Mouse (Mus musculus) heart, adult 2 months (tissue): ENCODE data around the gene Dtnbp1. TPM values are rescaled to one million over a fixed set of nuclear protein-coding genes. Genes with fewer than 3 reads are reported as not detected.

Source experiments
- DNase-seq, 2 experiments: peaks; one replicate each; pipeline ENCODE4 v3.0.0; 2021
- H3K27ac ChIP-seq: fragments of 200-600 bp; 2 replicates; pipeline ENCODE4 v1.8.1; 2022
- H3K27me3 ChIP-seq: fragments of 200-500 bp; 2 replicates; pipeline ENCODE4 v1.6.1; 2012; ENCODE audit warnings: mild to moderate bottlenecking, low read length, inconsistent platforms, mixed read lengths; ENCODE audit not compliant: control insufficient read depth, insufficient read depth
- H3K36me3 ChIP-seq: fragments of 200-500 bp; 2 replicates; pipeline ENCODE4 v1.6.1; 2012; ENCODE audit warnings: low read length, inconsistent platforms; ENCODE audit not compliant: control insufficient read depth, insufficient read depth
- H3K4me1 ChIP-seq: fragments of 200-500 bp; 2 replicates; pipeline ENCODE4 v1.6.1; 2011; ENCODE audit warnings: low read length; ENCODE audit not compliant: control insufficient read depth, insufficient read depth
- H3K4me3 ChIP-seq: fragments of 200-600 bp; 2 replicates; pipeline ENCODE4 v1.8.1; 2022
- H3K79me2 ChIP-seq: fragments of 200-500 bp; replicated peaks from 2 replicates; pipeline ENCODE4 v1.6.1; 2012; ENCODE audit warnings: mild to moderate bottlenecking, inconsistent platforms, low read length, moderate library complexity, mixed read lengths; ENCODE audit not compliant: control insufficient read depth, insufficient read depth
- H3K9ac ChIP-seq: fragments of 200-500 bp; 2 replicates; pipeline ENCODE4 v1.6.1; 2012; ENCODE audit warnings: low read depth, mild to moderate bottlenecking, control low read depth, inconsistent platforms, low read length, mixed read lengths
- CTCF ChIP-seq: fragments of 200-600 bp; IDR thresholded peaks from 2 replicates; pipeline ENCODE4 v1.8.1; 2022; ENCODE audit warnings: antibody characterized with exemption, mild to moderate bottlenecking, moderate library complexity
- EP300 ChIP-seq: fragments of 200-500 bp; IDR thresholded peaks from 2 replicates; pipeline ENCODE4 v1.6.1; 2011; ENCODE audit warnings: low read depth, low read length, control low read depth; ENCODE audit not compliant: insufficient read depth
- POLR2A ChIP-seq: fragments of 200-500 bp; IDR thresholded peaks from 2 replicates; pipeline ENCODE4 v1.6.1; 2011; ENCODE audit warnings: mild to moderate bottlenecking, low read depth, low read length, control low read depth; ENCODE audit not compliant: insufficient read depth
- WGBS: fragments of 180-500 bp; shearing (Covaris S2); methylation state at CpG from one replicate; pipeline ENCODE4 v1.1.7; 2018; 5-methylcytosine and 5-hydroxymethylcytosine counted together
- intact Hi-C: fragments of 180-260 bp; cut with DNase I; formaldehyde crosslinking; loops from one replicate; pipeline ENCODE4 v1.15.1; 2025
- polyA plus RNA-seq: library from polyadenylated mRNA; depleted of rRNA; stranded (reverse); fragments of >200 nt; gene quantifications from 2 replicates; pipeline ENCODE4 v1.2.3, GENCODE M21; 2012
- total RNA-seq, 2 experiments: library from RNA; stranded (reverse); gene quantifications; 2 replicates each; pipeline ENCODE4 v1.2.3; 2021

Gene Dtnbp1
- total and polyA plus RNA-seq, 3 experiments = 107 to 139 (median 122) TPM

GRCm38 (mm10) chr13:44921721-44922120, 80.2 kb downstream of the Dtnbp1 start:
- DNase-seq = no peak
- intact Hi-C loops = no loop called here
- Histone ChIP-seq H3K4me3 (no peak overlapping the region), H3K27me3 (no peaks in the 10 kb centered on the region), H3K36me3 (no peaks in the 10 kb centered on the region), H3K4me1 (no peaks in the 10 kb centered on the region), H3K79me2 (no peaks in the 10 kb centered on the region), H3K9ac (no peak overlapping the region), H3K27ac (no peak overlapping the region)
- 96% methylated on average over 5 of the region's 5 CpGs for WGBS
- TF ChIP-seq POLR2A = no peak
- no peak for TF ChIP-seq CTCF
- no peak for TF ChIP-seq EP300

- Histone ChIP-seq H3K27me3 (no peaks in the 10 kb centered on the region), H3K27ac (no peak overlapping the region), H3K79me2 (no peaks in the 10 kb centered on the region), H3K4me3 (no peak overlapping the region), H3K4me1 (no peaks in the 10 kb centered on the region), H3K9ac (no peak overlapping the region), H3K36me3 (no peaks in the 10 kb centered on the region)
- intact Hi-C loops = no loop called here
- 78% methylated on average over 10 of the region's 10 CpGs for WGBS
- TF ChIP-seq POLR2A = no peak
- TF ChIP-seq EP300 = no peak
- no peak for TF ChIP-seq CTCF
- no peak for DNase-seq
These were observed 80.9 kb downstream of the Dtnbp1 start for GRCm38 (mm10) chr13:44921095-44921494.

- WGBS = 96% methylated on average over 2 of the region's 2 CpGs
- TF ChIP-seq EP300 (no peak), POLR2A (no peak), CTCF (no peak)
- intact Hi-C loops = no loop called here
- H3K4me1 ChIP-seq = no peaks in the 10 kb centered on the region
- H3K9ac ChIP-seq = no peak overlapping the region
- H3K79me2 ChIP-seq = no peaks in the 10 kb centered on the region
- no peak overlapping the region for H3K27ac ChIP-seq
- no peaks in the 10 kb centered on the region for H3K27me3 ChIP-seq
- DNase-seq = no peak
- H3K4me3 ChIP-seq = no peak overlapping the region
- peaks cover 3% of the 10 kb centered on the region for H3K36me3 ChIP-seq
These were observed 83.7 kb downstream of the Dtnbp1 start for GRCm38 (mm10) chr13:44918269-44918668.

- no peak overlapping the region for H3K9ac ChIP-seq
- H3K36me3 ChIP-seq = peaks cover 7% of the 10 kb centered on the region
- H3K27ac ChIP-seq = no peak overlapping the region
- H3K27me3 ChIP-seq = no peaks in the 10 kb centered on the region
- 91% methylated on average over 4 of the region's 4 CpGs for WGBS
- H3K4me3 ChIP-seq = no peak overlapping the region
- no peaks in the 10 kb centered on the region for H3K79me2 ChIP-seq
- no peaks in the 10 kb centered on the region for H3K4me1 ChIP-seq
- no peak for DNase-seq
- intact Hi-C loops = no loop called here
- TF ChIP-seq CTCF (no peak), EP300 (no peak), POLR2A (no peak)
These were observed 84.7 kb downstream of the Dtnbp1 start for GRCm38 (mm10) chr13:44917202-44917601.

- no peak overlapping the region for H3K4me3 ChIP-seq
- intact Hi-C loops = no loop called here
- no peaks in the 10 kb centered on the region for H3K27me3 ChIP-seq
- no peak overlapping the region for H3K9ac ChIP-seq
- 0 out of 2 replicates have a peak, but pooled peaks cover 1% of the 10 kb centered on the region for H3K4me1 ChIP-seq
- H3K36me3 ChIP-seq = peaks cover 8% of the 10 kb centered on the region
- TF ChIP-seq POLR2A (no peak), CTCF (peak; percentile 49), EP300 (no peak)
- H3K79me2 ChIP-seq = no peaks in the 10 kb centered on the region
- 24% methylated on average over 4 of the region's 4 CpGs for whole genome bisulfite sequencing
- no peak overlapping the region for H3K27ac ChIP-seq
- DNase-seq = no peak
These were observed 86.0 kb downstream of the Dtnbp1 start for GRCm38 (mm10) chr13:44915945-44916344.

GRCm38 (mm10) chr13:44915382-44915781, 86.6 kb downstream of the Dtnbp1 start:
- H3K36me3 ChIP-seq = peaks cover 10% of the 10 kb centered on the region
- intact Hi-C loops = no loop called here

More at GRCm38 (mm10) chr13:44915382-44915781, 86.6 kb downstream of the Dtnbp1 start:
- H3K9ac ChIP-seq = no peak overlapping the region
- no peak overlapping the region for H3K4me3 ChIP-seq
- no peaks in the 10 kb centered on the region for H3K27me3 ChIP-seq
- TF ChIP-seq EP300 (no peak), POLR2A (no peak), CTCF (no peak)
- DNase-seq = no peak
- 0 out of 2 replicates have a peak, but pooled peaks cover 1% of the 10 kb centered on the region for H3K4me1 ChIP-seq
- no peak overlapping the region for H3K27ac ChIP-seq
- no peaks in the 10 kb centered on the region for H3K79me2 ChIP-seq
- WGBS = 82% methylated on average over 5 of the region's 5 CpGs
